Mouse (Mus musculus): ENCODE results near the gene Fmo4. TPM values are rescaled to one million over a fixed set of nuclear protein-coding genes. Genes with fewer than 3 reads are reported as not detected.

Gene Fmo4
- not detected in 2 replicates for polyA plus RNA-seq (2011; ENCODE audit: insufficient read length, low read depth, missing spikeins)

DNA sequence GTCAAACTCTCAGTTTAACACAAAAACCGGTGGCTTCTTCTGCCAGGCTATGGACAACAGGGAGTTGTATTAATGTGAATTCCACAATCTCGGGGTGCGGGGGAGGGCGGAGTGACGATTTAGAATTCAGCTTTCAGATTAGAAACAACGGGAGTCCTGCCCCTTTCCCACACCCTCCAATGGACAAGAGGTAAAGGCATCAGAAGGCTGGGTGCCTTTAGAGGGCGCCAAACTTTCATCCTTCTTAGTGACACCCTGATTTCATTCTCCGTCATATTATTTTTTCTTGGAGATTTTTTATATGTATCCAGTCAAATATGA, at the start of gene Fmo4:
TSS of gene Fmo4 (minus strand) at position 137 of the 321 bp plus-strand sequence.
- H3K4me3 ChIP-seq (ENCODE audit: insufficient read depth, low read length), result no peak within 1 kb of the TSS
- H3K27ac ChIP-seq (ENCODE audit: insufficient read depth, low read length), result no peak within 1 kb of the TSS
- TF ChIP-seq CTCF (IDR thresholded peaks at IDR 0.05; ENCODE audit: borderline replicate concordance, insufficient read depth, low read length), result no peak
- no peak for TF ChIP-seq POLR2A (IDR thresholded peaks at IDR 0.05; ENCODE audit: low read depth, low read length)
- H3K4me1 ChIP-seq (ENCODE audit: control insufficient read depth, insufficient read depth, low read length), result no peaks in the 10 kb centered on the region

DNA sequence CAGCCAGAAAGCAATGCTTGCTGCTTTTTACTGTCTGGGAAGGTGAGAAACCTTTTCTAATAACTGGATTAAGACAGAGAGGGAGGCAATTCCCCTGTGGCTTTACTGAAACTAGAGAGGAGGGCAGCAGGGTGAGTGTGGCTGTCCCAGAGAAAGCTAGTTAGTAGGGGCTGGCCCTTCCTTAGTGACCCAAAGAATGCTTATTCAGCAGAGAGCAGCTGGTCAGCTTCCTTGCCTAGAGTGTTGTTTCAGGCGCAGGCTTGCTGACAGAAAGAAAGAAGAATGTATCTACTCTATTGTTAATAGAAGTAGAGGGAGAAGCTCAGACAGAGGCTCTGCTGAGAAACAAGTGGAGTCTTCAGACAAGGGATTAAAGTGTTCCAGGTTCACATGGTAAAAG, 48.6 kb upstream of the Fmo4 start:
- Histone ChIP-seq H3K27ac (ENCODE audit: insufficient read depth, low read length) (no peak overlapping the region), H3K4me1 (ENCODE audit: control insufficient read depth, insufficient read depth, low read length) (no peaks in the 10 kb centered on the region), H3K4me3 (ENCODE audit: insufficient read depth, low read length) (no peak overlapping the region)
- no peak for TF ChIP-seq CTCF (IDR thresholded peaks at IDR 0.05; ENCODE audit: borderline replicate concordance, insufficient read depth, low read length)
- TF ChIP-seq POLR2A (IDR thresholded peaks at IDR 0.05; ENCODE audit: low read depth, low read length), result no peak

DNA sequence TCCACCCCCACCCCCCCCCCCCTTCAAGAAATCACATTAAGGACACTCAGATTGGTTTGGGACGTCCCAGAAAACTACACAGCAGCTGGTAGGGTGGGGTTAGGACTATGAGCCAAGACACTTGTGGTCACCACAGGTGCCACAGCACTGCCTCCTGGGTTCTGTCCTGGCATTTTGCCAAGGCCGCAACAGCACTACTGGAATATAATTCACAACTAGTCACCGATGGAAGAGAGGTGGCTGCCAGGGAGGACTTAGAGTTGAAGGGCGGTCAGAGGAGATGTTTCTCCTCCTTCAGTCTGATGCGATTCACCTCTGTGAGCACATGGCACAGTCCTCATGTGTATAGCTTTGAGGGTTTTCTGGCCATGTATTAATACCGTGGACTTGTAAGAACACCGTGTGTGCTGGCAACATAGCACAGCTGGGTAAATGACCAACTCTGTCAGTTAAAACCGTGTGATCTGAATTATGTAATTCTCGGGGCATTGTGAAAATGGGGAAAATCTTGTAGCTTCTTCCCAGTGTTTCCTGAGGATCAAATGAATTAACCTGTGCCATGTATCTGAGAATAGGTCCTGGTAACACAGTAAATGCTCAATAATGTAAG, 46.3 kb upstream of the Fmo4 start:
- TF ChIP-seq POLR2A (IDR thresholded peaks at IDR 0.05; ENCODE audit: low read depth, low read length) (no peak), CTCF (IDR thresholded peaks at IDR 0.05; ENCODE audit: borderline replicate concordance, insufficient read depth, low read length) (no peak)
- Histone ChIP-seq H3K4me3 (ENCODE audit: insufficient read depth, low read length) (no peak overlapping the region), H3K4me1 (ENCODE audit: control insufficient read depth, insufficient read depth, low read length) (no peaks in the 10 kb centered on the region), H3K27ac (ENCODE audit: insufficient read depth, low read length) (no peak overlapping the region)

DNA sequence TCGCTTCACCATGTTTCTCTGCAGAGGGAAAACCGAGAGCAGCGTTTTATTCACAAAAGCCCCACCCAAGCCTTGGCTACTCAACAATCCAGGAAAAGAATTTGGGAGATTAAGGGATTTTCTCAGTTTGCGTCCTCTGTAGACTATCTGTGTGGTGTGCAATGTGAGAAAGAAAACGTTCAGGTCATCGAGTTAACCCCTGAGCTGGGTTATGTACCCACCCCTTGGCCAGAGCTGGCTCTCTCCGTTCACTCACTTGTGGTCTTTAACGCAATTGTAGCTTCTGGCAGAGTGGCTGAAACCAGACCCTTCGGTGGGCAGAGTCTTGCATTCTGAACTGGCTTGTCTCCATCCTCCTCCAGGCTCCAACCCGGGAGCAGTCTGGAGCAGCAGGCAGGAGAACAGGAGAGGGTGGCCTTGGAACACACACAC, 45.8 kb upstream of the Fmo4 start:
- no peak overlapping the region for H3K4me3 ChIP-seq (ENCODE audit: insufficient read depth, low read length)
- H3K27ac ChIP-seq (ENCODE audit: insufficient read depth, low read length), result no peak overlapping the region
- TF ChIP-seq CTCF (IDR thresholded peaks at IDR 0.05; ENCODE audit: borderline replicate concordance, insufficient read depth, low read length) (no peak), POLR2A (IDR thresholded peaks at IDR 0.05; ENCODE audit: low read depth, low read length) (no peak)
- no peaks in the 10 kb centered on the region for H3K4me1 ChIP-seq (ENCODE audit: control insufficient read depth, insufficient read depth, low read length)

DNA sequence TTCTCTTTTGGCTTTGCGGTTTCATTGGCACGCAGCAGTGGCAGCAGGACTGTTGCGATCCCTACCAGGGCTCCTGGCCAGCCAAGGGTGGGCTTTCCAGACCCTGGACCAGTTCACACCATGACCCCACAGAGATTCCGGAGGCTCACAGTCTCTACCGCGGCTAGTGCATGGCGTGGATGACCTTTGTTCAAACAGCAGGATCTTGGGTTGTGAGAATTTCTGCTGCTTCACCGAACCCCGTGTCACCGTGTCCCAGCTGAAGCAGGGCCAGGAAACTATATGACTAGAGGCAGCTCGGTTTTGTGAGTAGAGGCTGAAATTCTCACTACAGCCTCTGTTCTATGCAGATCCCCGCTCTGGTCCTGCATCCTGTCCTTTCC, 45.0 kb upstream of the Fmo4 start:
- H3K4me3 ChIP-seq (ENCODE audit: insufficient read depth, low read length), result no peak overlapping the region
- TF ChIP-seq POLR2A (IDR thresholded peaks at IDR 0.05; ENCODE audit: low read depth, low read length), result no peak
- no peak for TF ChIP-seq CTCF (IDR thresholded peaks at IDR 0.05; ENCODE audit: borderline replicate concordance, insufficient read depth, low read length)
- H3K27ac ChIP-seq (ENCODE audit: insufficient read depth, low read length), result no peak overlapping the region
- H3K4me1 ChIP-seq (ENCODE audit: control insufficient read depth, insufficient read depth, low read length), result no peaks in the 10 kb centered on the region

DNA sequence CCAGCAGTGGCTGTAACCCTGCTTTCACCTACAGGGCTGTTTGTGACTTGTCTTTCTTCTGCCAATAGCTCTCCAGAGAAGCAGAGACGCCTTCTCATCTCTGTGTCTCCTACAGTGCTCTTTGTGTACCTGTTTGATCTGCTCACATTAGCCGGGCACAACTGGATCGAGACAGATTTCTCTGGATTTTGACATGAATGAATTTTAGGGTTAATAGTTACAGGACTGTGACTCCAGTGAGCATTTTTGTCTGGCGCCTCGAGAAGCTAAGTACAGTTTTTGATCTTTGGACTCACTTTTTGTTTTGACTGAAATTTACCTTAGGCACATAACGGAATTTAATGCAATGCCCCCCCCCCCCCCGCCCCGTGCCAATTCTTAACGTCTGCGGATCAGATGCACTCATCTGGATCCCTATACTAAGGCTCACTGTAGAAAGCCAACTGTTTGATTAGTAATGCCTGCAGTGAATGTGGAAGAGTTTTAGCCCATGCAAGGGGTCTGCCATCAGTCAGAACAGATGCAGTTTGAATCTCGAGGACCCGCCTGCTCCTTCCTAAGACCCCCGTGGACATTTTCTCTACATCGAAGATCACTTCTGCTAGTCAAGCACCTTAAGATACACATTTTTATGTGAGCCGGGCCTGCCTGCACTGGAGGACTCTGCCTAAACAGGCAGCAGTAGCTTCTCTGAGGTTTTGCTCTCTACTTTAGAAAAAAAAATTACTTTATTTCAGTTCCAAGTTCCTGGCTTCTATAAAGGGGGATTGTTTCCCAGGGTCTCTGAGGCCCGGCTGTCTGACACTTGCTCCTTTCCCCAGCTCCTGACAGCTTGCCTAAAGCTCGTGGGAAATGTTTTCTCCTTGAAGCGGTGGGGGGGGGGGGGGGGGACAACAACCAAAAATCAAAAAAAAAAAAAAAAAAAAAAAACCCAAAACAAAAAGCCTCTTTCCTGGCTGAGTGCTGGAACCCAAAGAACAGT, 44.3 kb upstream of the Fmo4 start:
- Histone ChIP-seq H3K4me3 (ENCODE audit: insufficient read depth, low read length) (no peak overlapping the region), H3K4me1 (ENCODE audit: control insufficient read depth, insufficient read depth, low read length) (no peaks in the 10 kb centered on the region)
- TF ChIP-seq CTCF (IDR thresholded peaks at IDR 0.05; ENCODE audit: borderline replicate concordance, insufficient read depth, low read length), result no peak
- TF ChIP-seq POLR2A (IDR thresholded peaks at IDR 0.05; ENCODE audit: low read depth, low read length), result no peak

DNA sequence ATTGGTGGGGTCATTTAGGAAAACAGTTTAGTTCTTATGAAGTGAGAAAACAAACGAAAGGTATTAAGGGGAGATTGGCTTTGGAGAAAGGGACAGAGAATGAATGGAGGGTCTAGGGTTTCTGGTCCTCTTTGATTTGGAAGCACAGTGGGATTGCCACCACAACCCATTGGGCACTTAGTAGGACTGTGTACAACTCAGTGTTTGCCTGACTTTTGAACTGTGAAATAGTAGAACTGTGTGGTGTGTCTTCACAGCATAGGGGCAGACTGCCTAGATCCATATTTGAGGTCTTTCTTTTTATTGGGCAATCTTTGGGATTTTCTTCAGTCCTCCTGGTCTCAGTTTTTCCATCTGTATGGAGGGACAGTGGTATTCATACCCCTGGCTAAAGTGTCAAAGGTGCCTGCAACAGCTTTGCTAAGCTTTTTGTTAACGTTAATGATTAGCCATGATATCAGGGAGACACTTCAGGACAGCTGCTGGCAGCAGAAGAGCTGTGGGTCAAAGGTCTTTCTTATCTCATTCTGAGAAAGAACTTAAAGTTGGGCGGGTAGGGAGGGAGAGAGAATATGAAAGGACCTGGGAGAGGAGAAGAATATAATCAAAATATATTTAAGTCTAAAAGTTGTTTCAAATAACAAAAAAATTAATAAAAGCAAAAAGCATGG, 40.2 kb upstream of the Fmo4 start:
- Histone ChIP-seq H3K4me3 (ENCODE audit: insufficient read depth, low read length) (no peak overlapping the region), H3K4me1 (ENCODE audit: control insufficient read depth, insufficient read depth, low read length) (no peaks in the 10 kb centered on the region), H3K27ac (ENCODE audit: insufficient read depth, low read length) (no peak overlapping the region)
- TF ChIP-seq POLR2A (IDR thresholded peaks at IDR 0.05; ENCODE audit: low read depth, low read length) (no peak), CTCF (IDR thresholded peaks at IDR 0.05; ENCODE audit: borderline replicate concordance, insufficient read depth, low read length) (no peak)

More for the DNA sequence above, 44.3 kb upstream of the Fmo4 start:
- no peak overlapping the region for H3K27ac ChIP-seq (ENCODE audit: insufficient read depth, low read length)

DNA sequence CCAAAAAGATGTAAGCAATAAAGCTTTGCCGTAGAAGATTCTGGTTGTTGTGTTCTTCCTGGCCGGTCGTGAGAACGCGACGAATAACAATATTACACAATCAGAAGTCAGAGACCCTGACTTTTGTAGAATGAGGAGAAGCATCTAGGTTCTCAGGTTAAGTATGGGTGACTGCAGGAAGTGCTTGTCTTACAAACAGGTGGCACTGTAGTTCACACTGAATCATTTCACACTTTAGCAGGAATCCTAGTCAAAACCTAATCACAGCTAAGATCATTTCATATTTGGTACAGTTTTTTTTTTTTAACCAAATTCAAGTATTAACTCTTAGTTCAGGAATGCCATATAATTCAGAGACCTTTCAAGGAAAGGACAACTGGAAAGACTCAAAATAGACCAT, 33.8 kb upstream of the Fmo4 start:
- H3K4me1 ChIP-seq (ENCODE audit: control insufficient read depth, insufficient read depth, low read length), result no peaks in the 10 kb centered on the region
- TF ChIP-seq POLR2A (IDR thresholded peaks at IDR 0.05; ENCODE audit: low read depth, low read length) (no peak), CTCF (IDR thresholded peaks at IDR 0.05; ENCODE audit: borderline replicate concordance, insufficient read depth, low read length) (no peak)
- no peak overlapping the region for H3K27ac ChIP-seq (ENCODE audit: insufficient read depth, low read length)
- H3K4me3 ChIP-seq (ENCODE audit: insufficient read depth, low read length), result no peak overlapping the region

DNA sequence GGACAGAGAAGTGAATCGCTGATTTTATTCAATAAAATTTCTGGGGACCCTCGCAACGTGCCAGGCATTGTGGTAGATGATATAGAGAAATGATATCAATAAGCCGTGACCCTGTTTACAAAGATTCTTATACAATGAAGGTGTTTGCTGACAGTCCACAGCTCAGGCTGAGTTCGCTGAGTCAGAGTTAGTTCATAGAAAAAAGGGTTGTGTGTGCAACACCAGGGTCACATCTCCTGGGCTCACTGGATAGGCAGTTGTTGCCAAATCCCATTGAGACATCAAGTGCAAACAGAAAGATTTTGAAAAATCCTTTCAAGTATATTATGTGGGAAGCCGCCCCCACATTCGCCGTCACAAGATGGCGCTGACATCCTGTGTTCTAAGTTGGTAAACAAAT, 26.4 kb upstream of the Fmo4 start:
- TF ChIP-seq CTCF (IDR thresholded peaks at IDR 0.05; ENCODE audit: borderline replicate concordance, insufficient read depth, low read length), result no peak
- no peak for TF ChIP-seq POLR2A (IDR thresholded peaks at IDR 0.05; ENCODE audit: low read depth, low read length)
- Histone ChIP-seq H3K27ac (ENCODE audit: insufficient read depth, low read length) (no peak overlapping the region), H3K4me1 (ENCODE audit: control insufficient read depth, insufficient read depth, low read length) (no peaks in the 10 kb centered on the region)

More for the DNA sequence above, 26.4 kb upstream of the Fmo4 start:
- no peak overlapping the region for H3K4me3 ChIP-seq (ENCODE audit: insufficient read depth, low read length)
